Mouse (Mus musculus): ENCODE data around the gene Mrps7.
A peak's percentile ranks its signal among the peaks of the same experiment; 100 is the strongest.
"Not testable (repeated sequence)": the region's sequence is repeated elsewhere in the genome, so short reads cannot be mapped to it uniquely, and the experiment has no call there.

The Mrps7 gene

GRCm38 (mm10) chr11:115628465-115629101 lies 24.9 kb downstream of the Mrps7 start:
- no peak for DNase-seq (ENCODE audit: low read depth)

GRCm38 (mm10) chr11:115629734-115630531 lies 26.2 kb downstream of the Mrps7 start:
- DNase-seq (ENCODE audit: low read depth): no peak

- peak; percentile 74 for DNase-seq (ENCODE audit: low read depth)
Measured at GRCm38 (mm10) chr11:115630532-115631504, 27.1 kb downstream of the Mrps7 start.

GRCm38 (mm10) chr11:115631505-115631890 lies 27.8 kb downstream of the Mrps7 start:
- peak; percentile 35 for DNase-seq (ENCODE audit: low read depth)

- DNase-seq (ENCODE audit: low read depth): no peak
Measured at GRCm38 (mm10) chr11:115632247-115632646, 28.5 kb downstream of the Mrps7 start.

GRCm38 (mm10) chr11:115632862-115633261 lies 29.1 kb downstream of the Mrps7 start:
- no peak for DNase-seq (ENCODE audit: low read depth)

GRCm38 (mm10) chr11:115634109-115634508 lies 30.4 kb downstream of the Mrps7 start:
- no peak for DNase-seq (ENCODE audit: low read depth)

- no peak for DNase-seq (ENCODE audit: low read depth)
Measured at GRCm38 (mm10) chr11:115635041-115635440, 31.3 kb downstream of the Mrps7 start.

- DNase-seq (ENCODE audit: low read depth): no peak
Measured at GRCm38 (mm10) chr11:115635484-115635883, 31.8 kb downstream of the Mrps7 start.

GRCm38 (mm10) chr11:115636960-115637359 lies 33.2 kb downstream of the Mrps7 start:
- DNase-seq (ENCODE audit: low read depth): no peak

- peak; percentile 29 for DNase-seq (ENCODE audit: low read depth)
Measured at GRCm38 (mm10) chr11:115638498-115639409, 35.0 kb downstream of the Mrps7 start.

GRCm38 (mm10) chr11:115639540-115639939 lies 35.8 kb downstream of the Mrps7 start:
- no peak for DNase-seq (ENCODE audit: low read depth)

- no peak for DNase-seq (ENCODE audit: low read depth)
Measured at GRCm38 (mm10) chr11:115640311-115640828, 36.6 kb downstream of the Mrps7 start.

GRCm38 (mm10) chr11:115640978-115641663 lies 37.4 kb downstream of the Mrps7 start:
- DNase-seq (ENCODE audit: low read depth): peak; percentile 63

GRCm38 (mm10) chr11:115641664-115642036 lies 37.9 kb downstream of the Mrps7 start:
- no peak for DNase-seq (ENCODE audit: low read depth)

- no peak for DNase-seq (ENCODE audit: low read depth)
Measured at GRCm38 (mm10) chr11:115642705-115643104, 39.0 kb downstream of the Mrps7 start.

- DNase-seq (ENCODE audit: low read depth): no peak
Measured at GRCm38 (mm10) chr11:115643265-115643664, 39.5 kb downstream of the Mrps7 start.

- no peak for DNase-seq (ENCODE audit: low read depth)
Measured at GRCm38 (mm10) chr11:115644308-115644707, 40.6 kb downstream of the Mrps7 start.

GRCm38 (mm10) chr11:115645498-115645897 lies 41.8 kb downstream of the Mrps7 start:
- not testable (repeated sequence) for DNase-seq (ENCODE audit: low read depth)

- no peak for DNase-seq (ENCODE audit: low read depth)
Measured at GRCm38 (mm10) chr11:115646439-115646838, 42.7 kb downstream of the Mrps7 start.

Data from c-Kit-positive CD71-negative TER-119-negative erythroid progenitor cells, embryonic 14.5 days (primary cell).